Mouse (Mus musculus) CH12.LX (cell line): ENCODE data around the gene T. TPM values are rescaled to one million over a fixed set of nuclear protein-coding genes. Genes with fewer than 3 reads are reported as not detected.

Experiments
- DNase-seq: peaks from one replicate; pipeline ENCODE4 v3.0.0-alpha.2; 2013; ENCODE audit errors: extremely low read depth
- H3K27ac ChIP-seq: 2 replicates; pipeline ENCODE4 v1.5.1; 2012; ENCODE audit warnings: low read depth, mild to moderate bottlenecking, control low read depth, moderate library complexity; ENCODE audit not compliant: insufficient read depth
- H3K27me3 ChIP-seq: replicated peaks from 2 replicates; pipeline ENCODE3; 2012; ENCODE audit warnings: inconsistent platforms
- H3K36me3 ChIP-seq, 2 experiments: replicated peaks in 1 of 2; 2 replicates each; pipeline versions ENCODE3 to v1.6.1; 2012; ENCODE audit warnings: inconsistent platforms in 1 of 2, low read length in 1 of 2, mild to moderate bottlenecking in 1 of 2, mixed read lengths in 1 of 2, moderate library complexity in 1 of 2; ENCODE audit not compliant: control insufficient read depth in 1 of 2, insufficient read depth in 1 of 2
- H3K4me1 ChIP-seq, 2 experiments: 2 replicates each; pipeline ENCODE4 v1.6.1; 2012; ENCODE audit warnings: inconsistent platforms in 1 of 2, moderate library complexity in 1 of 2; ENCODE audit not compliant: insufficient read depth in 2 of 2, control insufficient read depth in 1 of 2
- H3K4me2 ChIP-seq: 2 replicates; pipeline ENCODE4 v1.6.1; 2012; ENCODE audit warnings: low read depth, mild to moderate bottlenecking, control low read depth; ENCODE audit not compliant: poor library complexity, insufficient read depth, severe bottlenecking
- H3K4me3 ChIP-seq, 3 experiments: fragments of 150-350 bp in 1 of 3; sonication (generic) in 1 of 3; replicated peaks in 1 of 3; 2 replicates each; pipeline versions ENCODE3 to v1.5.1; 2011 to 2012; ENCODE audit warnings: low read depth in 2 of 3, low read length in 2 of 3, mild to moderate bottlenecking in 2 of 3, moderate library complexity in 2 of 3, control low read depth in 1 of 3, improper control_type of control experiment in 1 of 3, inconsistent platforms in 1 of 3, mixed read lengths in 1 of 3; ENCODE audit not compliant: poor library complexity in 1 of 3
- H3K79me2 ChIP-seq: replicated peaks from 2 replicates; pipeline ENCODE4 v1.6.1; 2012; ENCODE audit warnings: mild to moderate bottlenecking, moderate library complexity; ENCODE audit not compliant: control insufficient read depth, poor library complexity, insufficient read depth, severe bottlenecking; ENCODE audit errors: extremely low read depth
- H3K9ac ChIP-seq: 2 replicates; pipeline ENCODE4 v1.6.1; 2012; ENCODE audit warnings: low read depth, mild to moderate bottlenecking, control low read depth, moderate library complexity; ENCODE audit not compliant: insufficient read depth
- H3K9me3 ChIP-seq: replicated peaks from 2 replicates; pipeline ENCODE3; 2012; ENCODE audit warnings: low read length, inconsistent platforms, mixed read lengths
- BHLHE40 ChIP-seq: IDR thresholded peaks from 2 replicates; pipeline ENCODE4 v1.6.1; 2011; ENCODE audit warnings: mild to moderate bottlenecking, low read depth, low read length, improper control_type of control experiment
- CHD1 ChIP-seq: IDR thresholded peaks from 2 replicates; pipeline ENCODE4 v1.6.1; 2012; ENCODE audit warnings: low read depth, low read length, improper control_type of control experiment, inconsistent platforms
- CHD2 ChIP-seq: IDR thresholded peaks from 2 replicates; pipeline ENCODE4 v1.6.1; 2011; ENCODE audit warnings: low read length, improper control_type of control experiment
- CTCF ChIP-seq, 2 experiments: IDR thresholded peaks in 1 of 2; conservative IDR thresholded peaks in 1 of 2; 2 replicates each; pipeline ENCODE4 v1.5.1; 2011 to 2012; ENCODE audit warnings: low read depth in 2 of 2, low read length in 2 of 2, improper control_type of control experiment in 1 of 2, inconsistent platforms in 1 of 2, mild to moderate bottlenecking in 1 of 2, moderate library complexity in 1 of 2
- EP300 ChIP-seq: IDR thresholded peaks from 2 replicates; pipeline ENCODE4 v1.6.1; 2011; ENCODE audit warnings: low read length, improper control_type of control experiment
- ETS1 ChIP-seq: conservative IDR thresholded peaks from 2 replicates; pipeline ENCODE4 v1.6.1; 2012; ENCODE audit warnings: low read depth, mild to moderate bottlenecking, inconsistent platforms, low read length, improper control_type of control experiment, moderate library complexity
- HCFC1 ChIP-seq: IDR thresholded peaks from 2 replicates; pipeline ENCODE4 v1.6.1; 2012; ENCODE audit warnings: low read depth, mild to moderate bottlenecking, inconsistent platforms, low read length, improper control_type of control experiment
- IRF4 ChIP-seq: IDR thresholded peaks from 2 replicates; pipeline ENCODE4 v1.6.1; 2014; ENCODE audit warnings: low read depth, mild to moderate bottlenecking, inconsistent platforms, low read length, improper control_type of control experiment
- JUN ChIP-seq: IDR thresholded peaks from 2 replicates; pipeline ENCODE4 v1.6.1; 2011; ENCODE audit warnings: low read depth, mild to moderate bottlenecking, low read length, improper control_type of control experiment, moderate library complexity; ENCODE audit not compliant: insufficient read depth
- JUND ChIP-seq: conservative IDR thresholded peaks from 2 replicates; pipeline ENCODE4 v1.6.1; 2011; ENCODE audit warnings: low read depth, low read length, improper control_type of control experiment
- KAT2A ChIP-seq: IDR thresholded peaks from 2 replicates; pipeline ENCODE4 v1.6.1; 2012; ENCODE audit warnings: low read length, improper control_type of control experiment, inconsistent platforms; ENCODE audit not compliant: insufficient replicate concordance
- MAFK ChIP-seq: IDR thresholded peaks from 2 replicates; pipeline ENCODE4 v1.6.1; 2011; ENCODE audit warnings: low read length, improper control_type of control experiment; ENCODE audit not compliant: insufficient replicate concordance
- MAX ChIP-seq: IDR thresholded peaks from 2 replicates; pipeline ENCODE4 v1.6.1; 2011; ENCODE audit warnings: low read length, improper control_type of control experiment
- MAZ ChIP-seq: IDR thresholded peaks from 2 replicates; pipeline ENCODE4 v1.6.1; 2012; ENCODE audit warnings: low read depth, mild to moderate bottlenecking, inconsistent platforms, low read length, improper control_type of control experiment, moderate library complexity
- NRF1 ChIP-seq: IDR thresholded peaks from 2 replicates; pipeline ENCODE4 v1.6.1; 2014; ENCODE audit warnings: low read depth, mild to moderate bottlenecking, inconsistent platforms, low read length, improper control_type of control experiment, moderate library complexity
- PAX5 ChIP-seq: IDR thresholded peaks from 2 replicates; pipeline ENCODE4 v1.6.1; 2012; ENCODE audit warnings: low read length, inconsistent platforms, mixed read lengths
- POLR2AphosphoS2 ChIP-seq: IDR thresholded peaks from 2 replicates; pipeline ENCODE4 v1.6.1; 2011; ENCODE audit warnings: low read depth, low read length, improper control_type of control experiment
- SIN3A ChIP-seq: IDR thresholded peaks from 2 replicates; pipeline ENCODE4 v1.6.1; 2012; ENCODE audit warnings: low read length, improper control_type of control experiment, inconsistent platforms
- SMC3 ChIP-seq: IDR thresholded peaks from 2 replicates; pipeline ENCODE4 v1.6.1; 2011; ENCODE audit warnings: low read depth, low read length, improper control_type of control experiment
- TBP ChIP-seq: conservative IDR thresholded peaks from 2 replicates; pipeline ENCODE4 v1.6.1; 2011; ENCODE audit warnings: low read depth, low read length, improper control_type of control experiment
- TCF12 ChIP-seq: IDR thresholded peaks from 2 replicates; pipeline ENCODE4 v1.6.1; 2014; ENCODE audit warnings: low read depth, mild to moderate bottlenecking, inconsistent platforms, low read length, improper control_type of control experiment
- UBTF ChIP-seq: IDR thresholded peaks from 2 replicates; pipeline ENCODE4 v1.6.1; 2012; ENCODE audit warnings: low read depth, mild to moderate bottlenecking, inconsistent platforms, low read length, improper control_type of control experiment, moderate library complexity
- USF1 ChIP-seq: IDR thresholded peaks from 2 replicates; pipeline ENCODE4 v1.6.1; 2014; ENCODE audit warnings: low read depth, mild to moderate bottlenecking, inconsistent platforms, low read length, improper control_type of control experiment
- USF2 ChIP-seq: conservative IDR thresholded peaks from 2 replicates; pipeline ENCODE4 v1.6.1; 2011; ENCODE audit warnings: low read depth, low read length, improper control_type of control experiment
- ZC3H11A ChIP-seq: IDR thresholded peaks from 2 replicates; pipeline ENCODE4 v1.6.1; 2012; ENCODE audit warnings: low read depth, mild to moderate bottlenecking, inconsistent platforms, low read length, improper control_type of control experiment
- ZKSCAN1 ChIP-seq: IDR thresholded peaks from 2 replicates; pipeline ENCODE4 v1.6.1; 2012; ENCODE audit warnings: low read depth, inconsistent platforms, low read length, improper control_type of control experiment, borderline replicate concordance
- ZMIZ1 ChIP-seq: IDR thresholded peaks from 2 replicates; pipeline ENCODE4 v1.6.1; 2012; ENCODE audit warnings: low read depth, mild to moderate bottlenecking, inconsistent platforms, low read length, improper control_type of control experiment
- ZNF384 ChIP-seq: IDR thresholded peaks from 2 replicates; pipeline ENCODE4 v1.6.1; 2012; ENCODE audit warnings: low read depth, low read length, improper control_type of control experiment, inconsistent platforms
- dilution Hi-C: fragments of 300-500 bp; cut with MboI; formaldehyde crosslinking; loops from 2 replicates; pipeline ENCODE4 v1.14.3; 2020; ENCODE audit warnings: low sequenced_read_pairs; ENCODE audit not compliant: extremely low pct_unique_long_range_greater_than_20kb, extremely low pct_ligation_motif_present
- in situ Hi-C: fragments of 300-500 bp; cut with MboI; formaldehyde crosslinking; loops from 3 replicates; pipeline ENCODE4 v1.14.3; 2019; ENCODE audit warnings: low sequenced_read_pairs, low pct_ligation_motif_present, low pct_unique_long_range_greater_than_20kb, mixed read lengths
- polyA plus RNA-seq: library from polyadenylated mRNA; unstranded; fragments of >175 nt; gene quantifications from 2 replicates; pipeline ENCODE4 v1.2.1, GENCODE M21; 2012; ENCODE audit warnings: low read depth; ENCODE audit not compliant: insufficient read length
- total RNA-seq, 2 experiments: library from RNA; depleted of rRNA; stranded (reverse); fragments of 300-350 nt in 1 of 2; fragments of >200 nt in 1 of 2; gene quantifications; 2 replicates each; pipeline ENCODE4 v1.2.3; 2012 to 2014

The T gene
- total and polyA plus RNA-seq, 3 experiments: 0.17 TPM; not detected in 2

DNA sequence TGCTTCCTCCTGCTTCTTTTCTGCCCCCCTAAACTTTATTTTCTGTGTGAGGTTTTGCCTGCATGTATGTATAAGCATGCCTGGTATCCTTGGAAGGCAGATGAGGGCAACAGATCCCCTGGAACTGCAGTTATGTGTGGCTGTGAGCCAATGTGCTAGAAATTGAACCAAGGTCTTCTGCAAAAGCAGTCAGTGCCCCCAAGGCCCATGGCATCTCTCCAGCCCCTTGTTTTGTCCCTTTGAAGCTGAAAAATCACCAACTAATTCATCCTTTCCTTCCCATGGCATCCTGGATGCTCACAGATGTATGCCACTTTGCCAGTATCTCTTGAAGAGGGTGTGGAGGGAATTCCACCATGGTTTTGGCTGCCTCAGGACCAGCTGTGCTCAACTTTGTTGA is 50.9 kb downstream of the T start:
- Histone ChIP-seq H3K36me3 (no peaks in the 10 kb centered on the region), H3K9ac (no peak overlapping the region), H3K4me3 (no peak overlapping the region), H3K79me2 (no peaks in the 10 kb centered on the region), H3K27me3 (peaks cover 11% of the 10 kb centered on the region), H3K4me2 (no peak overlapping the region), H3K9me3 (no peaks in the 10 kb centered on the region), H3K4me1 (no peaks in the 10 kb centered on the region), H3K27ac (no peak overlapping the region)
- no peak for DNase-seq
- dilution Hi-C loops (no loop called here), in situ Hi-C loops (no loop called here)
- TF ChIP-seq TCF12 (no peak), ZMIZ1 (no peak), ZC3H11A (no peak), ETS1 (no peak), SMC3 (no peak), ZNF384 (no peak), USF2 (no peak), TBP (no peak), USF1 (no peak), CHD1 (no peak), MAX (no peak), JUND (no peak), JUN (no peak), UBTF (no peak), BHLHE40 (no peak), CHD2 (no peak), IRF4 (no peak), SIN3A (no peak), PAX5 (no peak)

DNA sequence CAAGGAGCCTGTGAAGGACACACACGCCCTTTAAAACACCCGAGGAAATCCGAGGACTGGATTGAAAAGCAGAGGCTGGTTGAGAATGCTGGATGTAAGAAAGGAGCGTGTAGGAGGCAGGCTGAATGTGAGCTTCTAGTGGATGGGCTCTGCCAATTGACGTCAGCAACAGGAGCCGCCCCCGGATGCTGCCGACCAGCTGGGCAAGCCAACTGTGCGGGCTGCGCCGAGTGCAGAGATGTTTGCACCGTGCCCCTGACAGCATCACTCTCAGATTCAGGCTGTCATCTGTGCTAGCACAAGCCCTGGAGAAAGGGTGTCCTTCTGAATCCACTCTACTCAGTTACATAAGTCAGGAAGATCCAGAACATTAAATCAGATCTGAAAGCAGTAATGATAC is 53.6 kb downstream of the T start:
- H3K27ac ChIP-seq: no peak overlapping the region
- H3K79me2 ChIP-seq: no peaks in the 10 kb centered on the region
- TF ChIP-seq BHLHE40 (no peak), ZKSCAN1 (no peak), NRF1 (no peak), POLR2AphosphoS2 (no peak), IRF4 (no peak), ZMIZ1 (no peak), CHD1 (no peak), KAT2A (no peak), MAFK (no peak), CHD2 (no peak), SMC3 (no peak), MAZ (no peak), SIN3A (no peak), EP300 (no peak), CTCF (conservative IDR thresholded peaks at IDR 0.05 in 1 of 2, IDR thresholded peaks at IDR 0.05 in 1 of 2; ENCODE audit: low read depth in 2 of 2, low read length in 2 of 2) (no peak), MAX (no peak), PAX5 (no peak), HCFC1 (no peak), ZC3H11A (no peak), USF2 (no peak)
- no peak overlapping the region for H3K4me2 ChIP-seq
- H3K36me3 ChIP-seq: no peaks in the 10 kb centered on the region
- in situ Hi-C loops (no loop called here), dilution Hi-C loops (no loop called here)
- H3K4me1 ChIP-seq: no peaks in the 10 kb centered on the region
- H3K4me3 ChIP-seq: no peak overlapping the region
- no peaks in the 10 kb centered on the region for H3K9me3 ChIP-seq
- no peak overlapping the region for H3K9ac ChIP-seq
- no peak for DNase-seq
- peaks cover 10% of the 10 kb centered on the region for H3K27me3 ChIP-seq
